Mouse (Mus musculus) gastrocnemius, postnatal 36 days (tissue): ENCODE measurements around the gene D230025D16Rik. TPM values are rescaled to one million over a fixed set of nuclear protein-coding genes. Genes with fewer than 3 reads are reported as not detected.

ENCODE experiments used
- DNase-seq, 2 experiments: peaks; one replicate each; pipeline ENCODE4 v3.0.0; 2022
- intact Hi-C: fragments of 180-260 bp; cut with DNase I; formaldehyde crosslinking; loops from one replicate; pipeline ENCODE4 v1.15.1; 2025
- total RNA-seq, 2 experiments: library from RNA; stranded (reverse); gene quantifications; 2 replicates each; pipeline ENCODE4 v1.2.3; 2021

D230025D16Rik gene
- total RNA-seq, 2 experiments from 2014 or later = 19.6 to 22.1 TPM

DNA sequence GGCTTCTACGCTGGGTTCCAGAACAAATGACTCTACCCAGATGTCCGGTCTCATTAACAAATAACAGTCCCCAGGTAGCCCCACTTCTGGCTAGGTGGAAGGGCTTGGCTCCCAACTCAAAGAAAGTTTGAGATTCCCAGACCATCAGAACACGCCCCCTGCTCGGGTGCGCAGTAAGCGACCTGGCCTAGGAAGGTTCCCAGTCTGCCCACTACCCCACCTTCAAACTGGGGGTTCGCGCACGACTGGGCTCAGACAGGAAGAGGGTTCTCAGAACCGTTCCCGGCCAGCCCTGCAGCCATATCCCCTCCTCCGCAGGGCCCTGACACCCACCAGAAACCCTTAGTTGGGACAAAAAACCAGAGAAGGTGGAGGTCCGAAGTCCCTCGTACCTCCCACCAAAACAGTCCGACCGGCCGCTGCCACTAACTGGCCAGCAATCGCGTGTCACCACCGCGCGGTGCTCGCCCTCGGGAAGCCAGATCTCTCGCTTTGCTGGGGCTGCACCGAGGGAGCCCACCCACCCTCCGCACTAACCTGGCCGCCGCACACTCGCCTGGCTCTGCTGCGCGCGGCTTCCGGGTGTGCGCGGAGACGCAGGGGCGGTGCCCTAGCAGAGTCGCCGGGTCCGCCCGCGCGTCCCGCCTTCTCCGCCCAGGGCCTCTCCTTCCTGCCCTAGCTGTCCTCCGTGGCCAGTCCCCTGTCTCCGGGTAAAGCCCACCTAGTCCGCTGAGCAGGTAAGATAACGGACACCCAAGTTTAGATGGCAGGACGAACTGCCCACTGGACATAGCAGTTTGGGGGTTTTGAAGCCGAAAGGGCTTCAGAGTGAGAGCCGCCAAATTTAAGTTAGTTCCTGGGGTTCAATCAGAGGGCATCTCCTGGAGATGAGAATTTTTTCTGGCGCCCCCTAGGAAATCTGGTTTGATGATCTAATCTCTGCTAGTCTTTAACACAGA is 39.4 kb downstream of the D230025D16Rik start, which contains the start of the genes Tradd and Fbxl8:
Gene Tradd (minus strand): TSS at position 586 of the 959 bp plus-strand sequence.
Gene Fbxl8 (plus strand): TSS at position 625 of the 959 bp plus-strand sequence.
- intact Hi-C loops = loop anchor here (5.0 kb wide), 1 partner anchor 92 kb away; the partner anchor contains the start of gene Cbfb
- peak; percentile 61 to 64 for DNase-seq

DNA sequence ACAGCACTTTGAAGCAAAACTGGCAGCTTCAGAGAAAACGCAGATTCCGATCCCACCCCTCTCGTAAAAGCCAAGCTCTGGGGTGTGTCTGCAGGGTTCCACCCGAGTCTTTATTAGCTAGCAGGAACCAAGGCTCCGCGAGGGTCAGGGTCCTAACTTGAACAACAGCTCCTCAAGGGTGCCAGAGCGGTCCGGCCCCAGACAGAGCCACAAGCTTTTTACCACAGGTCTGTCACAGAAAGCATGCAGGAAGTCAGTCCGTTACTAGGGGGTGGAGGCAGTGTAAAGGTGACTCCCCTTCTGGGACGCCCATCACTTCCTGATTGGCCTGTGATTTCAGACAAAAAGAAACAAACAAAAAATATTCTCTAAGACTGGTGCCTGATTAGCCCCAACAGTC is 40.2 kb downstream of the D230025D16Rik start:
- DNase-seq = no peak
- intact Hi-C loops = no loop called here

DNA sequence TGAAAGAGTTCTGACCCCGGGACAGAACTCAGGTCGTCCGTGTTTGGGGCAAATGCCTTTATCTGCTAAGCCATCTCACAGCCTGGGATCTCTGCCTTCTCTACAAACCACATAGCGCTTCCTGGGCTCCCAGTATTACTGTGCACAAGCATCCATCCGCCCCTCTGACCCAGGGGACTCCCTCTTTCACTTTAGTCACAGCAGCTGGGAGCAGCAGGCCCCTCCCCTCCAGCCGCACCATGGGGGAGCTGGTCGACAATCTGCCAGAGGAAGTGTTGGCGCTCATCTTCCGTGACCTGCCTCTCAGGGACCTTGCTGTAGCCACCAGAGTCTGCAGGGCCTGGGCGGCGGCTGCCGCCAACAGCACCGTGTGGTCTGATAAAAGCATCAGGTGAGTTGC is 41.8 kb downstream of the D230025D16Rik start:
- DNase-seq = no peak
- intact Hi-C loops = no loop called here

DNA sequence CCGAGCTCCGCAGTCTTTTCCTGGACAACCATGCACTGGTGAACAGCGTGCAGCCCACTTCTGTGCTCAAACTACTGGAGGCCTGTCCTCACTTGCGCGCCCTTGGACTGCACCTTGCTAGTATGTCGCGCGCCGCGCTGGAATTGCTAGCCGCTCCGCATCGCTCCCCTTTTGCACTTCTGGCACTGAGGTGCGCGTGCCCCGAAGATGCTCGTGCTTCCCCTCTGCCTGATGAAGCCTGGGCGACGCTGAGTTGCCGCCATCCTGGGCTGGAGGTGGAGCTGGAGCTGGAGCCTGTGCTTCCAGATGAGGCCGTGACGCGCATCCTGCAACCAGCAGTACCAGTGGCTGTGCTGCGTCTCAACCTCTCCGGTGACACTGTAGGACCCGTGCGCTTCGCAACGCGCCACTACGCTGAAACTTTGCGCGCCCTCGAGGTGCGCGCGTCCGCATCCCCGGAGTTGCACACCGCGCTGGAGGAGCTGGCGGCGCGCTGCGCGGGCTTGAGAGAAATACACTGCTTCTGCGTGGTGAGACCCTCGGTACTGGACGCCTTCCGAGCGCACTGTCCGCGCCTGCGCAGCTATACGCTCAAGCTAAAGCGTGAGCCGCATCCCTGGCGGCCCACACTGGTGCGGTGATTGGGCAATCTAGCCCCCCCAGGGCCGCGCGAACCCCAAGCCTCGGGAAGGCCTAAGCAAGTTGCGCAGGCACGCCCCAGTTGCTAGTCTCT is 43.6 kb downstream of the D230025D16Rik start:
- intact Hi-C loops = no loop called here
- DNase-seq = no peak

DNA sequence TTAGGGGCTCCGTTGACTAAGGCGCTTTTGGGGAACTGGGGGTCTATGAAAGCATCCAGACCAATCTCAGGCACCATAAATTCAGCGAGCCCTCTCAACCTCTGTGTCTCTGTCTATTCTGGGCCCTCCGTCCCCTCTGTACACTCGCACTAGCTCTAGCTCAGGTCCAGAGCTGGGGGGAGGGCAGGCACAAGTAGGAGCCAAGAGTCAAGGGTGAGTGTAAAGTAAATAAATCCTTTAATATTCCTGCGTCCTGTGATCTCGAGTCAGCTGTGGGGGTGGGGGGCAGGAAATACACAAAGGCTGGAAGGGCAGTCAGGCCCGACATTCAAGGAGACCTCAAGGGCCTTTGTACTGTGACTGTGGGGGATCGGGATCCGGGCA is 44.1 kb downstream of the D230025D16Rik start:
- no peak for DNase-seq
- intact Hi-C loops = no loop called here

DNA sequence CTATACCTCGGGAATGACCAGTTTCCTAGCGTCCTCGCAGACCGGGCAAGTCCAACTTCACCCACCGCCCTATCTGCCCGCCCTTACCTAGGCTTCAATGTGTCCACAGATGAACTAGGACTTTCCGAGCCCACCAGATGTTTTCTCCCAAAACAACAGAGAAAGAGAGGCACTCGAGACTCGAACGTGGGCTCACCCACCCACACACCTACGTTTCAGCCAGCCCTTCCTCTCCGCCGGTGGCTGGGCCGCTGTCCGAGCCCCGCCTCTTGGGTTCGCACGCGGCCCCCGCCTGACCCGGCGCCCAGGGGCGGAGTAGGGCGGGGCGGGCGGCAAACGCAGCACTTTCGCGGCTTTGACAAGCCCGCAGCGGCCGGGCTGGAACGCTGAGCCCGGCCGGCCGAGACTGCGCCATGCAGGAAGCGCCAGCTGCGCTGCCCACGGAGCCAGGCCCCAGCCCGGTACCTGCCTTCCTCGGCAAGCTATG is 44.6 kb downstream of the D230025D16Rik start, which contains the start of gene Hsf4:
Gene Hsf4 (plus strand): TSS at position 341 of the 487 bp plus-strand sequence.
- DNase-seq = peak; percentile 44 to 54
- intact Hi-C loops = no loop called here

DNA sequence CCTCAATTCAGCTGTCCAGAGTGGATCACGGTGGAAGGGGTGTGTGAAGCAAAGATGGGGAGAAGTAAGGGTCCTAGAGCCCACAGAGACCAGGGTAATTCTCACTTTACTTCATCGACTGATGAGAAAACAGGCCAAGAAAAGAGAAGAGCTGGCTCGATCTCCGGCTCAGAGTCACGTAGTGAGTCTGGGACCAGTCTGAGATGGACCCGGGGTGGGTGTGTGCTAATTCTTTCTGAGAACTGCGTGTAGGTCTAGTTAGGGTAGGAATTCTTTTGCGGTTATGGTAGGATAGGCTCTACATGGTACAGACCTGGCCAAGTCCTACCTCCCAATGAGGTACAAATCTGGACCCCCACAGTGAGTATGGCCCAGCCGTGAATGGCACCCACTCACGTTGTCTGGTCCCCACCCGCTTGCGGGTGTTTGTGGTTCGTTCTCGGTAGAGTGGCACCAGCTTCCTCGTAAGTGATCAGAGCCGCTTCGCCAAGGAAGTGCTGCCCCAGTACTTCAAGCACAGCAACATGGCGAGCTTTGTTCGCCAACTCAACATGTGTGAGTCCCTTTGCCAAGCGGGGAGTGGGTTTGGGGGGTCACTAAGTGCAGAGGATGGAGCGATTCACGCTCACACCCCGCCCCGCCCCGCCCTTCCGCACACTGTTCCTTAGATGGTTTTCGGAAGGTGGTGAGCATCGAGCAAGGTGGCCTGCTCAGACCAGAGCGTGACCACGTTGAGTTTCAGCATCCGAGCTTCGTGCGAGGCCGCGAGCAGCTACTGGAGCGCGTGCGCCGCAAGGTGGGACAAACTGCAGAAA is 45.4 kb downstream of the D230025D16Rik start:
- DNase-seq = no peak
- intact Hi-C loops = no loop called here

DNA sequence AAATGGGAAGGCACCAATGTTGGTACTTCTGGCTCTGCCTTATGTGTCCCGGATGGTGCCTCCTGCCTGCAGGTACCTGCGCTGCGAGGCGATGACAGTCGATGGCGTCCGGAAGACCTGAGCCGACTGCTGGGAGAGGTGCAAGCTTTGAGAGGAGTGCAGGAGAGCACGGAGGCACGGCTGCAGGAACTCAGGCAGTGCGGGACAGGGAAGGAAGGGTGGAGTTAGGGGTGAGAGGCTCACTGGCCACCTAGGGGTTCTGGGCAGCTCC is 45.9 kb downstream of the D230025D16Rik start:
- no peak for DNase-seq
- intact Hi-C loops = no loop called here

DNA sequence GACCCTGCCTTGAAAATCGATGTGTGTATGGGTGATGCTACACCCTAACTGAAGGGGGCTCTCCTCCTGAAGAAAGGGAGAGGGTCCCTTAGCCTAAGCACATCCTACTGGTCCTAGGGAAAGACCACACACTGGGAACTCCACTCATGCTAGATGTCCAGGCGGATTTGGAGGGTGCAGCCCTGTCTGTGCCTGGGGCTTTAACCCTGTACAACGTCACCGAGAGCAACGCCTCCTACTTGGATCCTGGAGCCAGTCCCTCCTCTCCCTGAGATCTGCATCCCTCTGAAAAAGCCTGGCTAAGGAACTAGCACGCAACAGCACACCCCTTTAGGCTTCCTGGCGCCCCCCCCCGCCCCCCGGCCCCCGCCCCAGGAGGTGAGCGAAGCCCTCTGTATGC is 50.4 kb downstream of the D230025D16Rik start:
- intact Hi-C loops = no loop called here
- DNase-seq = no peak

DNA sequence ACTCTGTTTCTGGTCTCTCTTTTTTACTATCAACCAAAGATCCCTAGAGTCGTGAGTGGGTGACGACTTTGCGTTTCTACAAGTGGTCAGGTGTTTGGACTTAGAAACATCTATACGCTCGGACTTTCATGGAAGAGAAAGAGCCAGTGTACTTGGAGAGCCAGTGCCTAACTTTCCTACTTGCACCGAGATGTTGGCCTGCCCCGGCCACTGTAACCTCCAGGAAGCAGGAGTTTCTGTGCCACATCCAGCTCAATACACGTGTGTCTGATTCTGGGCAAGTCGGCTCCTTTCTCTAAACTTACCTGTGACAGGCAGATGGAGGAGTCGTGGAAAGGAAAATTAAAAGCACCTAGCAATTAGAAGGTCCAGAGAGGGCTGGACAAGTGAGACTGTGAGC is 50.9 kb downstream of the D230025D16Rik start, which contains the start of gene Nol3:
Gene Nol3 (plus strand): TSS at position 301 of the 400 bp plus-strand sequence.
- intact Hi-C loops = no loop called here
- no peak for DNase-seq

DNA sequence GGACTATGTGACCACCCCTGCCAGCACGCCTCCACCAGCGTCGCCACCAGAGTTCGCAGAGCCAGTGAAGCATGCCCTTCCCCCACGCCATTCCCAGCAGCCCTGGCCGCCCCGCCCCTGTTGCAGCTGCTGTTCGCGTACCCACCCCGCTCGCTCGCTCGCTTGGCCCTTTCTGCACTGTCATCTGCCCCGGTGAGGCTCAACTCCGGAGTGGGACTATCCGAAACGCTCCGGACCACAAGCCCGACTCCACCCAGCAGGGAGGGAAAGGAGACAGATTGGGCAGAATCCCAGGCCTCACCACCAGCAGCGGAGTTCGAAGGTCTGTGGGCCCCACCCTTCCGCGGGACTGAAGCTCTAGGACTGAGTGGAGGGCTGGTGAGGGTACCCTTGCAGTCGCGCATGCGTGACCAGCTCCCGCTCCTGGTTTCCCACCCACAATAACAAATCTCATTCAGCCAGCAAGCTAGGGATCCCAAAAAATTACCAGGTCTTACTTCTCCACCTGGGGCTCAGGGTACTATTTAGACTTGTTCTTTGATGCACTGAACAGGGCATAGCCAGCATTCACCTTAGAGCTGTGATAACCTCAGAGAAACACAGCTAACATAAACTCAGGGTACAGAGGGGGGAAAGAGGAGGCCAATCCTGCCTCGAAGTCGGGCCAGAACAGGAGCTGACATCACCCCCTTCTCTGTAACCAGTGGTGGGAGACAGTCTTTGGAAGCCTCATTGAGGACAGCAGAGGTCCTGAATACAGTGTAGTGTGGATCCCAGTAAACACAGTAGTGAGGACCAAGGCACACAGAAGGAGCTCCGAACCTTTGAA is 51.6 kb downstream of the D230025D16Rik start:
- peak in 1 of 2 experiments; percentile 63 for DNase-seq
- intact Hi-C loops = no loop called here

DNA sequence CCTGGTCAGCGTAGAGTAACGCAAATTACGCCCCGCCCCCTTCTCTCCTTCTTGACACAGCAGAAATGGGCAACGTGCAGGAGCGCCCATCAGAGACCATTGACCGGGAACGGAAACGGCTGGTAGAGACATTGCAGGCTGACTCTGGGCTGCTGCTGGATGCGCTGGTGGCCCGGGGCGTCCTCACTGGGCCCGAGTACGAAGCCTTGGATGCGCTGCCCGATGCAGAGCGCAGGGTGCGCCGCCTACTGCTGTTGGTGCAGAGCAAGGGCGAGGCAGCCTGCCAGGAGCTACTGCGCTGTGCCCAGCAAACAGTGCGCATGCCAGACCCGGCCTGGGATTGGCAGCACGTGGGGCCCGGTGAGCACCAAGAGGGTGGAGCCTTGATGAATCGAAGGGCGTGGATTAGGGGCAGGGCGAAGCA is 54.0 kb downstream of the D230025D16Rik start:
- intact Hi-C loops = no loop called here

DNA sequence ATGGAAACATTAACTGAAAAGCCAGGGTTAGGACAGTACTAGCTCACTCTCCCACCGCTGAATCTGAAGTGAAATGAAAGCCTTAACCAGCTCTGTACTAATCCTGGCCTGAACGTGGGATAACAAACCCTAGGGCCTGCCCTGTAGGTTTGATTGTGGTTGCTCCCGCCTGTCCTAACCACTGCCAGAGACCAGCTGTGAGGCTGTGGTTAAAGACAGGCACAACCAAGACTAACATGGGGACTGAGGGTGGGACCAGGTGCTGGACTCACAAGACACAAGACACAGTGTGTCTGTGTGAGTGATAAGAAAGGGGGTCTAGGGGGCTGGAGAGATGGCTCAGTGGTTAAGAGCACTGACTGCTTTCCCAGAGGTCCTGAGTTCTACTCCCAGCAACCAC is 55.6 kb downstream of the D230025D16Rik start:
- intact Hi-C loops = no loop called here
- DNase-seq = no peak

More for the DNA sequence above, 54.0 kb downstream of the D230025D16Rik start:
- DNase-seq = peak; percentile 74 to 77

DNA sequence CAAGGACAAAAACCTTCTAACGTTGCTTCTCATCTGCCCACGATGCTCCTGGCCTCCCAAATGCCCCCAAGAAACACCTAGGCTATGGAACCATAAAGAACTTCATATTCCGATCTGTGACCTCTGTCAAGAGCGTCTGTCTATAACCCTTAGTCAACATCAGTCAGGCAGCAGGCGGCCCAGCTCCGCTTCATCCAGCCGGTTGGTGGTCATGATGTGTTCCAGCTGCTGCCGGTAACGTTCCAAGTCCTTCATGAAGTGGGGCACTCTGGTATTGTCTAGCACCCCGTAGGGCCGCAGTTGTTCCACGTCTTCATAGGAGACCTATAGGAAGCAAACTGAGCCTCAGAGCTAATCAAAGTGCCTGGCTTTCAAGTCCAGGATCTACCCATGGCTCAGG is 56.9 kb downstream of the D230025D16Rik start:
- intact Hi-C loops = no loop called here

DNA sequence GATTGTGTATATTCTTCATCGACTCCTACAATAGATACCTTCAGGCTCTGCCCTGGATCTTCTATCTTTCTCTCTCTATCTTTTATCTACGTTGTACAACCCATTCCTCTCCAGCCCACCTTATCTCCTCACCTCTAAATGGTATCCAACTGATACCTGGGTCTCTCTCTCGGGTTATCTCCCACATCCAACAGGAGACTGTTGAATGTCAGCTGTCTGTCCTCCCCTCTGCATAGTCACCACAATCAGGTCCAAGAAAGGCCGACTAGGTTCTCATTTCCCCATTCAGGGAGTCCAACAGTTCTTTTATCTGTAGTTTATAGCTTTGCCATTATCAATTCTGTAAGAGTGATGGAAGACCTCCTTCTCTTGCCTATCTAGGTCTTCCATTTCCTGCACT is 57.3 kb downstream of the D230025D16Rik start:
- intact Hi-C loops = no loop called here
- DNase-seq = no peak

More for the DNA sequence above, 56.9 kb downstream of the D230025D16Rik start:
- no peak for DNase-seq

DNA sequence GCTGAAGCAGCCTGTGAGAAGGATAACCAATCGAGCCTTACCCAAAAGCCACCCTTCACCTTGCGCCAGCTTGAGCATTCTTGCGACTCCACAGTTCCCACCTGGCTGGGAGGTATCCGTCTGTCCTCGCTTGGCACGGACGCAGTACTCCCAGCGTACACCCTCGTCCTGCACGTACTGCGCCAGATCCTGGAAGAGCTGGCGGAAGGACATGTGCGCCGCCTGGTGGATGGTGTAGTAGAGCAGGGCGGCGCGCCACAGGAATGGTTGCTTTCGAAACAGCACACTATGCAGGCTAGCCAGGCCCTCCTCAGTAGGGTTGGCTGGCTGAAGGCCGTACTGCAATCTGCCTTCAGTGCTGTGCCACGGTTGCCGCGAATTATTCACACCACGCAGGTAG is 58.1 kb downstream of the D230025D16Rik start:
- intact Hi-C loops = no loop called here
- DNase-seq = peak in 1 of 2 experiments; percentile 53

DNA sequence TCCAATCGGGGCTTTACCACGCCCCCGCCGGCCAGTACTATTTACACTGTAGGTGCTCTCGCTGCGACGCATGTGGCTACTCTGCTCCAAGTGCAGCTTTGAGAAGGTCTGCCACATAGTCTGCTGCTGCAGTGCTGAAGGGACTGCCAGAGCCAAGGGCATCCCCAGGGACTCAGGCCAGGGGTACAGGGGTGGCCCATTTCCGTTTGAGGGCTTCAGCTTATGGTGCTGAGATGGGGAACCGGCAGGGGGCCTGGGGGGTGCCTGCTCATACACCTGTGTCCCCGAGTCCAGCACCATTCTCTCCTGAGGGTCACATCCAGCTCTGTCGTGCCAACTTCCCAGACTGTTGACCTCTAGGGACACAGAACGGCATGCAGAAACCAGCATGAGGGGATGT is 60.6 kb downstream of the D230025D16Rik start:
- intact Hi-C loops = loop anchor here (5.0 kb wide), 1 partner anchor 33 kb away; no protein-coding TSS in a partner anchor
- DNase-seq = no peak

DNA sequence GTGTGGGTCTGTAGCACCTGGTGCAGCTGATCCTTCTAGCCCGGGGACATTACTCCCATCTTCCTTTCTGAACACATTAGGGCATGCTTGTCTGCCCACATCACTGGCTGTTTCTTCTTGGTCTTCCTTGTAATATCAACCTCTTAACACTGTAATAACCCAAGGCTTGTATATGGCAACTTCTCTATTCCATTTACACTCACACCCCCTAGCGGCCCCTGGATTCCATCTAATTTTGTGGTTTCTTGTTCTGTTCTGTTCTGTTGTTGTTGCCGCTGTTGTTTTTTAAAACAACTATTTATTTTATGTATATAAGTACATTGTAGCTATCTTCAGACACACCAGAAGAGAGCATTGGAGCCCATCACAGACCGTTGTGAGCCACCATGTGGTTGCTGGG is 62.0 kb downstream of the D230025D16Rik start:
- intact Hi-C loops = loop anchor here (5.0 kb wide), 1 partner anchor 35 kb away; no protein-coding TSS in a partner anchor
- no peak for DNase-seq

DNA sequence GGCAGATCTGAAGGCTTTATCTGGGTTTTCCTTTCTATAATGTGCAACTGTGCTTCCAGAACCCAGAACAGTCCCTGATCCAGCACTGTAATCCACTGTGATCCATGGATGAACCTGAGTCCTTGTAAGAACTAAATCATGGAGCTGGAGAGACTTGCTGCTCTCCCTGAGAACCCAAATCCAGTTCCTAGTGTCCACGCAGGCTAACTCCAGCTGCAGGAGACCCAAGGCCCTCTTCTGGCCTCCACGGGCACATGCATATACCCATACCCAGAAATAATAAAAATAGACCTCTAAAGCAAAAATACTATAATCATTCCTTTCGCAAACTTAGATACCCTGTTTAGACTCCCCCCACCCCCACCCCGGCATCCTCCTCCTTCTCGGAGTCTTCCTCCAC is 63.3 kb downstream of the D230025D16Rik start:
- intact Hi-C loops = loop anchor here (5.0 kb wide), 1 partner anchor 36 kb away; no protein-coding TSS in a partner anchor
- no peak for DNase-seq
